Mouse (Mus musculus): ENCODE measurements at regions not wholly inside any gene's neighbourhood (a gene's known extent, or its start where the extent isn't known, plus 50 kb on each side); places are given as distances from the start of the nearest gene placed in this dataset.

GRCm38 (mm10) chr13:99583841-99584240, 67.5 kb upstream of the Map1b start:
- DNase-seq (ENCODE audit: low spot score in 2 of 2), result no peak

GRCm38 (mm10) chr13:99580296-99580695, 64.0 kb upstream of the Map1b start:
- no peak for DNase-seq (ENCODE audit: low spot score in 2 of 2)

DNA sequence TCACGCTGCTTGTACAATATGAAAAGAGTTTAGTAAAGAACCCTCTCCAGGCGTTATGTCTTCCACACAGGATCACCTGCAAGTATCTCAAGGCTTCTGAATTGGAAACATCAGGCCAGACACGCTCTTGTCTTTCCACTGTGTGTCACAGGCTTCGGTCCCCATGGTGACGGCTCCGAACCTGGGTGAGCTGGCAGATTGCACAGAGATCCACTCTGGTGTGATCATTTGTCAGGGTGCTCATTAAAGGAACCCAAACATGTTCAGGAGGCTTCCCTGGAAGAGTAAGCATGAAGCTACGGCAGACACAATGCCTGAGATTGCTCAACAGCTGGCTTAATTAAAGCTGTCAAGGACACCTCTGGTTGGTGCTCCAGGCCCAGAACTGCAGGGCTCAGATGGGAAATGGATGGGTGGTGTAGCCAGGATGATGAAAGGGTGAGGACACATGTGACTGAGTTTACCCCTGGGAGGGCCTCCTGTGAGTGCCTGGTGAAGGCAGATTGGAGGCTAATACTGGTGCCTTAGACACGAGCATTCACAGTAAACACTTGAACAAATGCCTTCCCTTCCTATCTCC, 63.3 kb upstream of the Map1b start:
- peak in 1 of 2 experiments; percentile 33 for DNase-seq (ENCODE audit: low spot score in 2 of 2)

- DNase-seq (ENCODE audit: low spot score in 2 of 2), result no peak
Observed at GRCm38 (mm10) chr13:99577686-99578085, 61.3 kb upstream of the Map1b start.

- DNase-seq (ENCODE audit: low spot score in 2 of 2), result no peak
Observed at GRCm38 (mm10) chr13:99573021-99573420, 56.7 kb upstream of the Map1b start.

DNA sequence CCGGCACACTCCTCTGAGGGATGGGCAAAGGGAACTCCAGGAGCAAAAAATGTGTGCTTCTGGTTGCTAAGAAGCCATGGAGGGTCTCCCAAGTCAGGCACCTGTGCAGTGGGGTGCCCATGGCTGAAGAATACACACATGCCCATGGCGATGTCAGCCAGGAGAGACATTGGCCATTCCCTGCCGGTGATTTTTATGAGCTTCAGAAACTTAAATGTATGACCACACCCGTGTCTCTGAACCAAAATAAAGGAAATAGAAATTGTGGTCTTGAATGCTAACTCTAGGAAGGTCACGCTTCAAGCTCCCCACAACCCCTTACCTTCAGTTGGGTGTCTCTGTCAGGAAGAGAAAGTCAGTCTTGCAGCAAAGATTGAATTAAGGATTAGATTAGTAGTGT, 56.0 kb upstream of the Map1b start:
- no peak for DNase-seq (ENCODE audit: low spot score in 2 of 2)

Data from left cerebral cortex, adult 8-10 months (tissue).